In the genomic region with DNA sequence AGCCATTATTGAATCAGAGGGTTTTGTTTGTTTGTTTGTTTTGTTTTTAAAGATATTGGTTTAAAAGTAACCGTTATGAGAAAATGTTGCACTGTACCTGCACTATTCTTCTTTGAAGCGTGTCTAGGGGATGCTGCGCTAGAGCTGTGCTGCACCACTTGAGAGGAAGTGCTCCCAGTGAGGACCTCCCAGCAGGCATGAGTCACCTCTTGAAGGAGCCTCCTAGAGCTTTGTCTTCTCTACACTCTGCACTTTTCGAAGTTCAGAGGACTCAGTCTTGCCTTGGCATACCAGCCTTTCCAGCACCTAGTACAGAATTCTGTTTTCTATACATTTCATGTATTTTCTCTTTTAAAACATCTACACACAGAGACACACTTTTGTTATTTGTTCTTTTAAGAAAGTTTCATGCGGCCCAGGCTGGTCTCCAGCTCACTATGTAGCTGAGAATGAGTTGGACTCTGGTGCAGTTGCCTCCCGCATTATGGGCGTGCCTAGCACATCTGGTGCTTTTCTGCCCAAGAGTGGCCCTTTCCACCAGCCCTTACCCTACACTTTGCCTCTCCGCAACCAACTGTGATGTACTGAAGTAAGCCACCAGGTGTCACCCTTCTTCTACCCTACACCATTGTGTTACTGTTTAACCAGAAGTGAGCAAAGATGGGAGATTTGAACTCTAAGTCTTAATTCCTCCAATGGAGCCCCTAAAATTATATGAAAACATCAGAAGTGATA, we compare ENCODE assay signal across 8 mouse cellular contexts. TPM values are rescaled to one million over a fixed set of nuclear protein-coding genes. Genes with fewer than 3 reads are reported as not detected.
DNase-seq lines count a peak whose midpoint lies in the region; ATAC-seq and TF ChIP-seq lines count a peak whose summit lies in the region.

No protein-coding gene starts in this region.

- H3ac ChIP-seq in myocyte (ENCODE audit: control insufficient read depth, insufficient read length), result no peak overlapping the region

- 0 out of 2 replicates have a peak overlapping the region, but pooled peaks have one; percentile 17 for H3K9ac ChIP-seq in embryonic facial prominence, embryonic 13.5 days
- no peak overlapping the region for H3K9ac ChIP-seq in kidney, embryonic 16.5 days (replicated peaks; ENCODE audit: low read length)
- H3K9ac ChIP-seq in stomach, embryonic 16.5 days (ENCODE audit: low read length), result no peak overlapping the region

- H3K36me3 ChIP-seq in embryonic facial prominence, embryonic 13.5 days, result no peaks in the 10 kb centered on the region
- no peaks in the 10 kb centered on the region for H3K36me3 ChIP-seq in kidney, embryonic 16.5 days (ENCODE audit: insufficient read depth, low read length)
- no peaks in the 10 kb centered on the region for H3K36me3 ChIP-seq in myocyte (ENCODE audit: control insufficient read depth, insufficient read depth)
- no peaks in the 10 kb centered on the region for H3K36me3 ChIP-seq in stomach, embryonic 16.5 days (ENCODE audit: control insufficient read depth, insufficient read depth, low read length)

- H3K4me2 ChIP-seq in embryonic facial prominence, embryonic 13.5 days, result no peak overlapping the region
- no peak overlapping the region for H3K4me2 ChIP-seq in kidney, embryonic 16.5 days (replicated peaks; ENCODE audit: low read depth, low read length)
- H3K4me2 ChIP-seq in myocyte (ENCODE audit: low read depth), result peak overlapping the region; percentile 49
- H3K4me2 ChIP-seq in stomach, embryonic 16.5 days (ENCODE audit: low read depth, low read length), result peak overlapping the region; percentile 21; the same call in 1 of the 2 replicates

- H3K4me1 ChIP-seq in embryonic facial prominence, embryonic 13.5 days, result peaks cover 7% of the 10 kb centered on the region; the same call in 1 of the 2 replicates
- H3K4me1 ChIP-seq in kidney, embryonic 16.5 days (ENCODE audit: insufficient read depth, low read length), result peaks cover 12% of the 10 kb centered on the region; the same call in 1 of the 2 replicates
- H3K4me1 ChIP-seq in stomach, embryonic 16.5 days (ENCODE audit: control insufficient read depth, insufficient read depth, low read length), result 0 out of 2 replicates have a peak, but pooled peaks cover 3% of the 10 kb centered on the region

- H3K4me3 ChIP-seq in embryonic facial prominence, embryonic 13.5 days, result no peak overlapping the region
- no peak overlapping the region for H3K4me3 ChIP-seq in kidney, embryonic 16.5 days (ENCODE audit: low read length)
- no peak overlapping the region for H3K4me3 ChIP-seq in myocyte
- H3K4me3 ChIP-seq in stomach, embryonic 16.5 days (replicated peaks; ENCODE audit: low read length), result no peak overlapping the region

- H3K27ac ChIP-seq in embryonic facial prominence, embryonic 13.5 days, result no peak overlapping the region
- H3K27ac ChIP-seq in kidney, embryonic 16.5 days (ENCODE audit: low read length), result no peak overlapping the region
- no peak overlapping the region for H3K27ac ChIP-seq in stomach, embryonic 16.5 days (ENCODE audit: low read length)

- 30% methylated on average over 8 of the region's 8 CpGs for WGBS in embryonic facial prominence, embryonic 13.5 days
- WGBS in kidney, embryonic 16.5 days, result 27% methylated on average over 8 of the region's 8 CpGs
- 29% methylated on average over 8 of the region's 8 CpGs for WGBS in stomach, embryonic 16.5 days

- no peaks in the 10 kb centered on the region for H3K79me2 ChIP-seq in myocyte (ENCODE audit: control insufficient read depth, insufficient read depth)

- H3K27me3 ChIP-seq in embryonic facial prominence, embryonic 13.5 days, result no peaks in the 10 kb centered on the region
- no peaks in the 10 kb centered on the region for H3K27me3 ChIP-seq in kidney, embryonic 16.5 days (ENCODE audit: insufficient read depth, low read length)
- no peaks in the 10 kb centered on the region for H3K27me3 ChIP-seq in myocyte (ENCODE audit: control insufficient read depth, insufficient read depth, insufficient read length)
- no peaks in the 10 kb centered on the region for H3K27me3 ChIP-seq in stomach, embryonic 16.5 days (ENCODE audit: control insufficient read depth, insufficient read depth, low read length)

- no peak for TF ChIP-seq POLR2A in myocyte (IDR thresholded peaks at IDR 0.05; ENCODE audit: insufficient read length, low read depth)

- 0 out of 2 replicates have a peak, but pooled peaks have one; percentile 64 for ATAC-seq in embryonic facial prominence, embryonic 13.5 days (ENCODE audit: insufficient number of reproducible peaks, insufficient read depth, low FRiP score, low TSS enrichment, low read depth)
- peak; percentile 62 for ATAC-seq in kidney, embryonic 16.5 days (ENCODE audit: low FRiP score, low TSS enrichment)
- ATAC-seq in stomach, embryonic 16.5 days (ENCODE audit: insufficient read depth, low FRiP score), result 0 out of 2 replicates have a peak, but pooled peaks have one; percentile 49

- H3K9me3 ChIP-seq in embryonic facial prominence, embryonic 13.5 days, result no peaks in the 10 kb centered on the region
- no peaks in the 10 kb centered on the region for H3K9me3 ChIP-seq in kidney, embryonic 16.5 days (ENCODE audit: low read length)
- no peaks in the 10 kb centered on the region for H3K9me3 ChIP-seq in stomach, embryonic 16.5 days (replicated peaks; ENCODE audit: control insufficient read depth, low read length)

- peak; percentile 82 to 85 for DNase-seq in B cell, adult 2 months
- peak; percentile 71 for DNase-seq in adrenal gland, adult 8-10 months
- DNase-seq in heart, adult 9 months (ENCODE audit: low spot score in 2 of 2), result peak; percentile 71 to 81
- DNase-seq in liver, result peak; percentile 75

TF ChIP-seq in myocyte, 11 proteins besides CTCF, POLR2A, EP300 and RAD21:
- no peak for TF ChIP-seq MAX (IDR thresholded peaks at IDR 0.05; ENCODE audit: low read depth)
- TF ChIP-seq MYOD1 (IDR thresholded peaks at IDR 0.05; ENCODE audit: control insufficient read depth in 1 of 3, insufficient read length in 2 of 3, low read depth in 2 of 3), result no peak
- no peak for TF ChIP-seq REST (IDR thresholded peaks at IDR 0.05; ENCODE audit: insufficient read depth, insufficient read length)
- no peak for TF ChIP-seq TCF3 (IDR thresholded peaks at IDR 0.05; ENCODE audit: insufficient read length, low read depth)
- no peak for TF ChIP-seq E2F4 (IDR thresholded peaks at IDR 0.05; ENCODE audit: insufficient read depth)
- TF ChIP-seq SRF (IDR thresholded peaks at IDR 0.05; ENCODE audit: control insufficient read depth, insufficient read length, low read depth), result no peak
- no peak for TF ChIP-seq CEBPB (IDR thresholded peaks at IDR 0.05; ENCODE audit: insufficient read depth, poor library complexity, severe bottlenecking)
- TF ChIP-seq USF1 (IDR thresholded peaks at IDR 0.05; ENCODE audit: low read depth), result no peak

RNA-seq across cellular contexts. Expression of gene Hist1h4c, which starts 2.7 kb away (rescaled TPM):
- total RNA-seq in adrenal gland, adult 8-10 months (2022), result 10 to 100 TPM; 71.9 to 93.9 (median 88.6) TPM
- 6.3 and 9.0 TPM in 2 replicates for polyA plus RNA-seq in embryonic facial prominence, embryonic 13.5 days (2015; fragmentation: Nextera tagmentation; extraction: Ambion mirVana)
- polyA plus RNA-seq in kidney, embryonic 16.5 days (2015; fragmentation: Nextera tagmentation; extraction: Ambion mirVana), result 4.5 and 5.9 TPM in 2 replicates
- polyA plus RNA-seq in myocyte (2012; fragmentation: generic; extraction: Trizol), result 0.56 TPM
- 4.5 and 4.8 TPM in 2 replicates for polyA plus RNA-seq in stomach, embryonic 16.5 days (2015; fragmentation: Nextera tagmentation; extraction: Ambion mirVana)

RNA-seq across cellular contexts. Expression of gene Hist1h1t, which starts 5.3 kb away (rescaled TPM):
- under 1 TPM in 1 of 4 experiments, not detected in 3; 0.26 TPM for total RNA-seq in adrenal gland, adult 8-10 months (2022)
- not detected in 2 replicates for polyA plus RNA-seq in embryonic facial prominence, embryonic 13.5 days (2015; fragmentation: Nextera tagmentation; extraction: Ambion mirVana)
- polyA plus RNA-seq in kidney, embryonic 16.5 days (2015; fragmentation: Nextera tagmentation; extraction: Ambion mirVana), result 0.26 TPM in 1 of 2 replicates, not detected in the other
- 0.05 TPM for polyA plus RNA-seq in myocyte (2012; fragmentation: generic; extraction: Trizol)
- polyA plus RNA-seq in stomach, embryonic 16.5 days (2015; fragmentation: Nextera tagmentation; extraction: Ambion mirVana), result 0.14 TPM in 1 of 2 replicates, not detected in the other

RNA-seq across cellular contexts. Expression of gene Hfe, which starts 9.7 kb away (rescaled TPM):
- total RNA-seq in adrenal gland, adult 8-10 months (2022), result 10 to 100 TPM; 27.4 to 41.7 (median 33.5) TPM
- polyA plus RNA-seq in embryonic facial prominence, embryonic 13.5 days (2015; fragmentation: Nextera tagmentation; extraction: Ambion mirVana), result 5.1 and 6.5 TPM in 2 replicates
- polyA plus RNA-seq in kidney, embryonic 16.5 days (2015; fragmentation: Nextera tagmentation; extraction: Ambion mirVana), result 9.3 and 9.4 TPM in 2 replicates
- 5.1 TPM for polyA plus RNA-seq in myocyte (2012; fragmentation: generic; extraction: Trizol)
- polyA plus RNA-seq in stomach, embryonic 16.5 days (2015; fragmentation: Nextera tagmentation; extraction: Ambion mirVana), result 8.8 and 9.6 TPM in 2 replicates

RNA-seq across cellular contexts. Expression of gene Hist1h2bc, which starts 17.0 kb away (rescaled TPM):
- total RNA-seq in adrenal gland, adult 8-10 months (2022), result 100 to 1,000 TPM; 105 to 176 (median 135) TPM
- 37.5 and 39.3 TPM in 2 replicates for polyA plus RNA-seq in embryonic facial prominence, embryonic 13.5 days (2015; fragmentation: Nextera tagmentation; extraction: Ambion mirVana)
- polyA plus RNA-seq in kidney, embryonic 16.5 days (2015; fragmentation: Nextera tagmentation; extraction: Ambion mirVana), result 72.4 and 78.3 TPM in 2 replicates
- 113 TPM for polyA plus RNA-seq in myocyte (2012; fragmentation: generic; extraction: Trizol)
- polyA plus RNA-seq in stomach, embryonic 16.5 days (2015; fragmentation: Nextera tagmentation; extraction: Ambion mirVana), result 101 and 102 TPM in 2 replicates

RNA-seq across cellular contexts. Expression of gene Hist1h2ac, which starts 17.2 kb away (rescaled TPM):
- total RNA-seq in adrenal gland, adult 8-10 months (2022), result 1 to 10 TPM; 1.8 to 3.2 (median 2.3) TPM
- polyA plus RNA-seq in embryonic facial prominence, embryonic 13.5 days (2015; fragmentation: Nextera tagmentation; extraction: Ambion mirVana), result 1.2 and 1.4 TPM in 2 replicates
- 1.3 and 1.6 TPM in 2 replicates for polyA plus RNA-seq in kidney, embryonic 16.5 days (2015; fragmentation: Nextera tagmentation; extraction: Ambion mirVana)
- polyA plus RNA-seq in myocyte (2012; fragmentation: generic; extraction: Trizol), result 1.3 TPM
- polyA plus RNA-seq in stomach, embryonic 16.5 days (2015; fragmentation: Nextera tagmentation; extraction: Ambion mirVana), result 1.7 TPM in 2 replicates

Comparison
In these comparisons a context has a peak if more than half of its experiments do, and no peak if none do; other contexts are left out.
1. H3K4me2 ChIP-seq: peak in myocyte (single experiment) and stomach, embryonic 16.5 days (single experiment); none in embryonic facial prominence, embryonic 13.5 days (single experiment) and kidney, embryonic 16.5 days (single experiment).
2. Peak in every context shown above with its lines, with median percentiles within 50 percentile points of each other: DNase-seq and ATAC-seq.